In the genomic region with DNA sequence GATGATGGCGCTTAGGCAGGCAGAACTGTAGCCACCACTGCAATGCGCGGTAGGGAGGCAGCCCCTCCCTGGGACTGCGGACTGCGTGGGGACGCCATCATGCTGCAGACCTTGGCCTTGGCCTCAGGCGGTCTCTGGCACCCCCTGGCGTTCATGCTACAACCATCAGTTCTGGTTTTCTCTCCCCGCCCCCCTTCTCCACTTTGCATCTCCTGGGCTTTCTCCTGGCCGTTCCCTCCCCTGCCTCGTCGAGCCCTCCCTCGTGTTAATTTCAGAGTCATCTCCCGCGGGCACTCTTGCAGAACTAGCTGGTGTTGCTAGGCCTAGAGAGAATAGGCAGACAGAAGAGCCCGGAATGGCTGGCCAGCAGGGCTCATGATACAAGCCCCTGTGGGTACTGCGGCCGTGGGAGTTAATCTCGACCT, we compare ENCODE assay signal across 8 mouse cellular contexts. TPM values are rescaled to one million over a fixed set of nuclear protein-coding genes. Genes with fewer than 3 reads are reported as not detected.
DNase-seq lines count a peak whose midpoint lies in the region; ATAC-seq lines count a peak whose summit lies in the region.

No protein-coding gene starts in this region.

- peak overlapping the region; percentile 80 for H3K27ac ChIP-seq in hindbrain, embryonic 15.5 days (replicated peaks)

- peak overlapping the region; percentile 56 for H3K4me2 ChIP-seq in hindbrain, embryonic 15.5 days

- WGBS in hindbrain, embryonic 15.5 days = 34% methylated on average over 19 of the region's 19 CpGs

- H3K27me3 ChIP-seq in hindbrain, embryonic 15.5 days = no peaks in the 10 kb centered on the region

- no peaks in the 10 kb centered on the region for H3K36me3 ChIP-seq in hindbrain, embryonic 15.5 days

- H3K9ac ChIP-seq in hindbrain, embryonic 15.5 days = no peak overlapping the region

- 0 out of 2 replicates have a peak, but pooled peaks cover 5% of the 10 kb centered on the region for H3K4me1 ChIP-seq in hindbrain, embryonic 15.5 days (replicated peaks)

- H3K9me3 ChIP-seq in hindbrain, embryonic 15.5 days = no peaks in the 10 kb centered on the region

- H3K4me3 ChIP-seq in hindbrain, embryonic 15.5 days = peak overlapping the region; percentile 24

- peak; percentile 90 for ATAC-seq in hindbrain, embryonic 15.5 days (ENCODE audit: low FRiP score, low read depth)
- ATAC-seq in megakaryocyte, adult 5-6 weeks (ENCODE audit: poor library complexity, severe bottlenecking) = peak; percentile 93

- peak; percentile 63 for DNase-seq in WW6 (ENCODE audit: low read depth, low spot score)
- peak; percentile 86 to 87 for DNase-seq in cerebellum, postnatal 36 days
- peak; percentile 70 to 76 for DNase-seq in frontal cortex, postnatal 36 days (ENCODE audit: low spot score in 2 of 2)
- peak; percentile 36 to 72 for DNase-seq in left cerebral cortex, adult 8-10 months (ENCODE audit: low spot score in 2 of 2)
- DNase-seq in right cerebral cortex, adult 18-20 months = peak; percentile 72
- peak; percentile 42 for DNase-seq in urinary bladder, adult 2 months (ENCODE audit: low spot score)

RNA-seq across cellular contexts. Expression of a gene that starts 21.6 kb away (rescaled TPM):
- 348 and 366 TPM in 2 replicates for polyA plus RNA-seq in hindbrain, embryonic 15.5 days (2015; fragmentation: Nextera tagmentation; extraction: Ambion mirVana)
- 100 to 1,000 TPM; 178 to 196 (median 190) TPM for total RNA-seq in left cerebral cortex, adult 8-10 months (2022)
- 52.8 and 56.6 TPM in 2 replicates for total RNA-seq in megakaryocyte, adult 5-6 weeks (2015)
- 25.9 and 41.2 TPM in 2 replicates for total RNA-seq in megakaryocyte, adult 5-6 weeks (2017)
- polyA plus RNA-seq in urinary bladder, adult 2 months (2012; rRNA removed) = 132 and 153 TPM in 2 replicates

RNA-seq across cellular contexts. Expression of a gene that starts 50.8 kb away (rescaled TPM):
- 4.2 and 5.3 TPM in 2 replicates for polyA plus RNA-seq in hindbrain, embryonic 15.5 days (2015; fragmentation: Nextera tagmentation; extraction: Ambion mirVana)
- 1 to 10 TPM in 2 of 4 experiments, under 1 TPM in 2; 0.41 to 2.4 (median 1.0) TPM for total RNA-seq in left cerebral cortex, adult 8-10 months (2022)
- total RNA-seq in megakaryocyte, adult 5-6 weeks (2015) = not detected in 2 replicates
- total RNA-seq in megakaryocyte, adult 5-6 weeks (2017) = 0.55 TPM in 1 of 2 replicates, not detected in the other
- polyA plus RNA-seq in urinary bladder, adult 2 months (2012; rRNA removed) = 18.2 and 21.5 TPM in 2 replicates

Comparison
In these comparisons a context has a peak if more than half of its experiments do, and no peak if none do; other contexts are left out.
1. Peak in every context shown above with its lines: DNase-seq, ATAC-seq, H3K4me3 ChIP-seq and H3K27ac ChIP-seq.